Mouse (Mus musculus) embryo, embryonic 10.5 days (tissue): Measurements from ENCODE around the gene Il20ra.

Experiments
- DNase-seq: peaks from one replicate; pipeline ENCODE4 v3.0.0-alpha.2; 2015; ENCODE audit warnings: low spot score

Il20ra gene

GRCm38 (mm10) chr10:19765459-19765858 is 53.1 kb downstream of the Il20ra start:
- no peak for DNase-seq

- no peak for DNase-seq
These were observed 66.7 kb downstream of the Il20ra start for GRCm38 (mm10) chr10:19779092-19779491.

GRCm38 (mm10) chr10:19781365-19781764 is 69.0 kb downstream of the Il20ra start:
- peak; percentile 15 for DNase-seq

- DNase-seq: no peak
These were observed 82.6 kb downstream of the Il20ra start for GRCm38 (mm10) chr10:19794996-19795395.

GRCm38 (mm10) chr10:19802958-19803357 is 90.6 kb downstream of the Il20ra start:
- DNase-seq: no peak

- no peak for DNase-seq
These were observed 92.4 kb downstream of the Il20ra start for GRCm38 (mm10) chr10:19804763-19805162.
